Mouse (Mus musculus) adrenal gland, adult 18-20 months (tissue): ENCODE measurements around the gene Preb. TPM values are rescaled to one million over a fixed set of nuclear protein-coding genes. Genes with fewer than 3 reads are reported as not detected.

ENCODE experiments used
- DNase-seq, 2 experiments: peaks; one replicate each; pipeline ENCODE4 v3.0.0; 2021 to 2022; ENCODE audit warnings: low spot score in 2 of 2
- total RNA-seq, 2 experiments: library from RNA; stranded (reverse); gene quantifications; 1 replicate in 1 of 2; 2 replicates in 1 of 2; pipeline ENCODE4 v1.2.3; 2021

The Preb gene
- total RNA-seq, 2 experiments from 2014 or later: 146 to 149 TPM

DNA sequence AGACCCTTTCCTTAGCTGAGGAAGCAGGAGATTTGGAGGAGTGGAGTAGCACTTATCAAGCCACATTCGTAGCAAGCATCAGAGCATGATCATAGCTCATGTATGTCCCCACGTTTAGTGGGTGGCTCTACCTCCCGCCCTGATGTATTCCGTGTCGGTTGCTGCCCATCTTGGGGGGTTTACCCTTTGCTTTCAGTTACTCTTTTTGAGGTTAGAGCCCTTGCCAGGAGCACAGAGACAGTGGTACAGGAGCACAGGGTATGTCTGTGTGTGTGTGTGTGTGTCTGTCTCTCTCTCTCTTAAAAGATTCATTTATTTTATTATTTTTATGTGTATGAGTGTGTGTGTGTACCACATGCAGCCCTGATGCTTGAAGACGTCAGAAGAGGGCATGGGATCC lies 37.0 kb downstream of the Preb start:
- DNase-seq: no peak

DNA sequence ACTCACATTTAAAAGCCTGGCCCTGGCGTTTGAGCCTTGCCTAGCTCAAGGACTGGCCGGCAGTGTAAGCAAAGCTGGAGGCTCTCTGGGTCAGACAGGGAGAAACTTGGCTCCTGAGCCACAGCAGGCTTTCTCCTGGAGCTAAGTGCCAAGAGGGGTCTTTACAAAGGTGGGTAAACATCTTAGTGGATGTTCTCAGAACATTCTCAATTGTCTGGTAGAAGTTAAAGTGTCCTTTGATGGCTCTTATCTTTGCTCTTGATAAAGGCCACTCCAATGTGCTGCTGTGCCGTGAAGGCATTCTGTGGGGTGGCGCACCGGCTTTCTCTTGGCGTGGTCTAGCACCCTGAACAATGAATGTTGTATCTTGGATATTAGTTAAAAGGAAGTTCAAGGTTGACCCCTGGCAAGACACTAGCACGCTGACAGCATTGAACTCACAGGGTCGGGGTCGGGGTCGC lies 37.5 kb downstream of the Preb start:
- DNase-seq: no peak

DNA sequence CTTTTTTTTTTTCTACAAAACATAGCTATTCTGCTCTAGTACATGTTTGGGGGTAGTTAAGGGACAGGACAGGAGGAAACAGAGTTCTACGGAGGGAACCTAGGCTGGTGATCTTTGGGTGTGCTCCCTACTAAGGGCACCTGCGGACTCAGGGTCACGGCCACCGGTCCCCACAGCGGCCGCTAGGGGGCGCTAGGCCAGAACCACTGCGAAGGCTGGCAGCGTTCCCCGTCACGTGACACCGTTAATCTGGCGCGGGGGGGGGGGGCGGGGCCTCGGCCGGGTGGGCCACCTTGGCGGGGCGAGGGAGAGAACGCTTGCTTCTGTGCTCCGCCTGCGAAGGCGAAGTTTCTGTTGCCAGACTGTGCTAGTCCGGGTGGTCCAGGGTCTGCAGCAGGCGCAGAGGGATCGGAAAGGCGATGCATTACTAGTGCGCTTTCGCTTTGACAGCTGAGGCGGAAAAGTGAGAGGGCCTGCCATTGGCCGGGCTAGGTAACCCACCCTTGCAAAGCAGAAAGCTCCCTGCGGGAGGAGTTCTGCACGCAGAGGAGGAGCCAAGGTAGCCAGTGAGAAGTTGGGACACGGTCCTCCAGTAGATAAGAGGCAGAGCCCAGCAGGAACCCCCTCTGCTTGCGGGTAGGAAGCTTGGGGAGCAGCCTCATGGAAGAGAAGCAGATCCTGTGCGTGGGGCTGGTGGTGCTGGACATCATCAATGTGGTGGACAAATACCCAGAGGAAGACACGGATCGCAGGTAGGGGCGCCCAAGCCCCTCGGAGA lies 38.7 kb downstream of the Preb start, which contains the start of gene Khk:
Khk (plus strand) TSS at position 176 of the 778 bp plus-strand sequence.
- DNase-seq: peak; percentile 92 to 95

DNA sequence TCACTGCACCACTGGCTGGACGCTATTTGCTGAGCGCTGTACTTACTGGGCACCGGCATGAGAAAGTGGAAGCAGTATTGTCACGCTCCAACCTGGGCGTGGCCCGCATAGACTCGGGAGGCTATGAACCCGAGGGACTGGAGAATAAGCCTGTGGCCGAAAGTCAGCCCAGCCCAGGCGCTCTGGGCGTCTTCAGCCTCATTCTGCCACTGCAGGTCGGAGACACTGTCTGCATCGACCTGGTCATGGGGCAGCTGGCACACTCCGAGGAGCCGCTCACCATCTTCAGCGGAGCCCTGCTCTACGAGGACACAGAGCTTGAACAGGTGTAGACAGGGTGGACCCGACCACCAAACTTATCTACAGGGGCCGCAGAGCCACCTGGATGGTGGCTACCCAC lies 39.5 kb downstream of the Preb start:
- no peak for DNase-seq

DNA sequence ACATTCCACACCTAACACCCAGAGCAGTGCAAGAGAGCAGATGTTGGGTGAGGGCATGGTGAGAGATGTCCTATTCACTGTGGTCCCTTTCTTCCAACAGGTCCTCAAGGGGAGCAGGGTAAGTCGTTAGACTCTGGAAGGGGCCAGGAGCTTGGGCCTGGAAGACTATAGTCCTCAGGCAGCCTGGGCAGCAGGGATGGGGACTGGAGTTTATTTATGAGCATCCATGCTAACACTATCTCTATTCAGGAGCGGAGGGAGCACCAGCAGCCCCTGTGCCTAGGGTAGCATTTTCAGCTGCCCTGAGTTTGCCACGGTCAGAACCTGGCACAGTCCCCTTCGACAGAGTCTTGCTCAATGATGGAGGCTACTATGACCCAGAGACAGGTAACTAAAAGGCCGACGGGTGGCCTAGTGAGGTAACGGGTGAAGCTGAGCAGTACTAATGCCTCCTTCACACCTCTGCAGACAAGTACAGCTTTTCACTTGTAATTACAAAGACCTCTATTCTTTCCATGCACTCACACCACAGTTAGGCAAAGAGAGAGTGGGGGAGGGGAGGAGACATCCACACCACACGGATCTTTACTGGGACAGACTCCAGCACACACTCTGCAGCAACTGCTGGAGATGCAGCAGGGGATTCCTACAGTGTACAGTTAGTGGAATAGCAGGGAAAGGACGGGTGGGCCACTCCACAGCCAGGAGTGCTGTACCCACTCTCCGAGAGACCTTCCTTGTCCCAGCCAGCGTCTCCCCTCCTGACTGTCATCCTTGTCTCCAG lies 40.1 kb downstream of the Preb start:
- no peak for DNase-seq

DNA sequence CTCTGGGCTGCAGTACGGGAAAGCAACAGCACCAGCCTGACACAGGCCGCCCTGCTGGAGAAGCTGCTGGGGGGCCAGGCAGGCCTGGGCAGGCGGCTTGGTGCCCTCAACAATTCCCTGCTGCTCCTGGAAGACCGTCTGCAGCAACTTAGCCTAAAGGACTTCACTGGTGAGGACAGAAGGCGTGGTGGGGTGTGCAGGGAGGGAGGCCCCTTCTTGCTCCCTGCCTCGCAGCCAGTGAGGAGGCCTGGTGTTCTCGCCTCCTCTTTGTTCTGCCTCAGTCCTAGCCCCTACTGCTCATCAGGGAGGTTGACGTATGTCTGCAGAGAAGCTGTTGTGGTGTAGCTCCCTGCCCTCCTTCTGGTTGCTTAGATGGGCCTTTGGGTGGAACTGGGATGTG lies 41.5 kb downstream of the Preb start:
- DNase-seq: no peak

DNA sequence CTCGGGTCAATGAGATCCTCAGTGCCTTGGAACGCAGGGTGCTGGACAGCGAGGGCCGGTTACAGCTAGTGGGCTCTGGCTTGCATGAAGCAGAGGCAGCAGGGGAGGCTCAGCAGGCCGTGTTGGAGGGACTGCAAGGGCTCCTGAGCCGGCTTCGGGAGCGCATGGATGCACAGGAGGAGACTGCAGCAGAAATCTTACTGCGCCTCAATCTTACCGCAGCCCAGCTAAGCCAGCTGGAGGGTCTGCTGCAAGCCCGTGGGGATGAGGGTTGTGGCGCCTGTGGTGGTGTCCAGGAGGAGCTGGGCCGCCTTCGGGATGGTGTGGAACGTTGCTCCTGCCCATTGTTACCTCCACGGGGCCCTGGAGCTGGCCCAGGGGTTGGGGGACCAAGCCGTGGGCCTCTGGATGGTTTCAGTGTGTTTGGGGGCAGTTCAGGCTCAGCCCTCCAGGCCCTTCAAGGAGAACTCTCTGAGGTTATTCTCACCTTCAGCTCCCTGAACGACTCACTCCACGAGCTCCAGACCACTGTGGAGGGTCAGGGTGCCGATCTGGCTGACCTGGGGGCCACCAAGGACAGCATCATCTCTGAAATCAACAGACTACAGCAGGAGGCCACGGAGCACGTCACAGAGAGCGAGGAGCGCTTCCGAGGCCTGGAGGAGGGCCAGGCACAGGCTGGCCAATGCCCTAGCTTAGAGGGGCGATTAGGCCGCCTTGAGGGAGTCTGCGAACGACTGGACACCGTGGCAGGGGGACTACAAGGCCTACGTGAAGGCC lies 42.1 kb downstream of the Preb start:
- DNase-seq: no peak

DNA sequence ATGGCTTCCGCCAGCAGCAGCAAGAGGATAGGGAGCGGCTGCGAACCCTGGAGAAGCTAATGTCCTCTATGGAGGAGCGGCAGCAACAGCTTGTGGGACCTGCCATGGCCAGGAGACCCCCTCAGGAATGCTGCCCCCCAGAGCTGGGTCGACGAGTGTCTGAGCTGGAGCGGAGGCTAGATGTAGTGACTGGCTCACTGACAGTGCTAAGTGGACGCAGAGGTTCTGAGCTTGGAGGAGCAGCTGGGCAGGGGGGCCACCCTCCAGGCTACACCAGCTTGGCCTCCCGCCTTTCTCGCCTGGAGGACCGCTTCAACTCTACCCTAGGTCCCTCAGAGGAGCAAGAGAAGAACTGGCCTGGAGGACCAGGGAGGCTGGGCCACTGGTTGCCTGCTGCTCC lies 42.8 kb downstream of the Preb start:
- DNase-seq: no peak

DNA sequence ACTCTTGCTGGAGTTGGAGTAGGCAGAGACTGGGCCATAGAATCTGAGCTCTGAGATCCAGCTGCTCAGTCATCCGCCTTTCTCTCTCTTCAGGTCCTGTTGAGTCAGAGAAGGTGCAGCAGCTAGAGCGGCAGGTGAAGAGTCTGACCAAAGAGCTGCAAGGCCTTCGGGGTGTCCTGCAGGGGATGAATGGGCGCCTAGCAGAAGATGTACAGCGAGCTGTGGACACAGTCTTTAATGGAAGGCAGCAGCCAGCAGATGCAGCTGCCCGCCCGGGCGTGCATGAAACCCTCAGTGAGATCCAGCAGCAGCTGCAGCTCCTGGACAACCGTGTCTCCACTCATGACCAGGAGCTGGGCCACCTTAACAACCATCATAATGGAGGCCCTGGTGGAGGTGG lies 43.3 kb downstream of the Preb start:
- no peak for DNase-seq

DNA sequence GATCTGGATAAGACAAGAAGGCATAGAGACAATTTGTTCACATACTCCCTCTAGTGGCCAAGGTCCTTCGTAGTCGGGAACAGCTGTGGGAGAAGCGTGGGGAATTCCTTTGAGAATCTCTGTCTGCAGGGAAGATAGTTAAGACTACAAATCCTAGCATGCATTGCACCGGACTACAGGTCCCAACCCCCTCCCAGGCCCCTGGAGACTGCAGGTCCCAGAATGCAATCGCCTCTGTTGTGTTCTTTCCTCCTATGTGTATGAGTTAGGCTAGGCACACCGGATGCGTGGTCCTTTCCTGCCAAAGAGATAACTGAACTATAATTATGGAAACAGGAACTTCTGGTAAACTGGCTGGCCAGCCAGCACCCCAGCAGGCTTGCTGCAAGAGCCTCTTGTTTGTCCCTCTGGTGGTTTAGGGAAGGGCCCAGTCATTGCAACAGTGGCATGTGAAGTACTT lies 44.2 kb downstream of the Preb start:
- DNase-seq: peak; percentile 56 to 59

DNA sequence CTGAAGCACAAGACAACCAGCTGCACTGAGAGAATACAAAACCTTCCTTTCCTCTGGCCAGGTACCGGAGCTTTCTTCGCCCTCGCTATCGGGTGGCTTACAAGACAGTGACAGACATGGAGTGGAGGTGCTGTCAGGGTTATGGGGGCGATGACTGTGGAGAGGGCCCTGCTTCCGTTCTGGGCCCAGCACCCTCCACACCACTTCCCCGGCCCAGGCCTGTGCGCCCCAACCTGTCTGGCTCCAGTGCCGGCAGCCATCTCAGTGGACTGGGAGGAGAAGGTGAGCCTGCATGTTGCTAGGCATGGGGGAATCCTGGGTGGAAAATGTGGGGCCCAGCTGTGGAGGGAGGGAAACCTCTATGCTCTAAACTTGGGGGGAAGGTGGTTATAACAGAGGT lies 44.7 kb downstream of the Preb start:
- no peak for DNase-seq

DNA sequence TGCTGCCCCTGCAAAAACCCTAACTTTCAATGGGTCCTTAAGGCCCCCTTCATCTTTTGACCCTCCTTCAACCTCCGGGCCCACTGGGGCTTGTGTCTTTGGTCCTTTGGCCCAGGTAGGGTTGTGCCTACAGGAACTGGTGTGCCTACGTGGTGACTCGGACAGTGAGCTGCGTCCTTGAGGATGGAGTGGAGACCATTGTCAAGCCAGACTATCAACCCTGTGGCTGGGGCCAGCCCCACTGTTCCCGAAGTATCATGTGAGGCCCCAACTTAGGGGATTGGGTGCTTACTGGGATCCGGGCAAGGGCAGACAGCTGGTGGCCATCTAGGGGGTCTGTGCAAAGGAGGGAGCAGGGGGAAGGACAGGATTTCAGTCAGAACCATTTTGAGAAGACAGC lies 45.3 kb downstream of the Preb start:
- DNase-seq: no peak

DNA sequence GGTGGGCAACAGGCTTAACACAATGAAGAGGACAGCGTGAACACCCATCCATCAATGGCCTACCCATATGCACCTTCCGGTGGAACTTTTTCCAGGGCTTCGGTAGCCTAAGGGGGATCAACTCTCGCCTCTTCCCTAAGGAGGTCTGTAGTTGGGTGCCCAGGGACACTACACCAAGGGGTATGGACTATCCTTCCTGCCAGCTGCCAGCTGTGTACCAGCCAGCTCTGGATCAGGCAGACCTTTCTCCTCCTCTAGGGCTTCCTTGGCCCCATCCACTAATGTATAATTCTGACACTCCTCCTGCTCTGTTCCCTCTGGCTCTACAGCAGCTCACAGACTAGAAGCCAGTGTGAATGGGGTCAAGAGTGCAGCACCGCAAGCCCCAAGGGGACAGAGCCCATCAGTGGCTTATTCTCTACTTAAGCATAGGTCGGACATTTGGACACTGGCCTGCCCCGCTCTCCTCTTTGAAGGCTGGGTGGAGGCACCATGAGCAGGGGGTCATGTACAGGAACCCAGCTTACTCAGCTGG lies 46.0 kb downstream of the Preb start:
- no peak for DNase-seq

DNA sequence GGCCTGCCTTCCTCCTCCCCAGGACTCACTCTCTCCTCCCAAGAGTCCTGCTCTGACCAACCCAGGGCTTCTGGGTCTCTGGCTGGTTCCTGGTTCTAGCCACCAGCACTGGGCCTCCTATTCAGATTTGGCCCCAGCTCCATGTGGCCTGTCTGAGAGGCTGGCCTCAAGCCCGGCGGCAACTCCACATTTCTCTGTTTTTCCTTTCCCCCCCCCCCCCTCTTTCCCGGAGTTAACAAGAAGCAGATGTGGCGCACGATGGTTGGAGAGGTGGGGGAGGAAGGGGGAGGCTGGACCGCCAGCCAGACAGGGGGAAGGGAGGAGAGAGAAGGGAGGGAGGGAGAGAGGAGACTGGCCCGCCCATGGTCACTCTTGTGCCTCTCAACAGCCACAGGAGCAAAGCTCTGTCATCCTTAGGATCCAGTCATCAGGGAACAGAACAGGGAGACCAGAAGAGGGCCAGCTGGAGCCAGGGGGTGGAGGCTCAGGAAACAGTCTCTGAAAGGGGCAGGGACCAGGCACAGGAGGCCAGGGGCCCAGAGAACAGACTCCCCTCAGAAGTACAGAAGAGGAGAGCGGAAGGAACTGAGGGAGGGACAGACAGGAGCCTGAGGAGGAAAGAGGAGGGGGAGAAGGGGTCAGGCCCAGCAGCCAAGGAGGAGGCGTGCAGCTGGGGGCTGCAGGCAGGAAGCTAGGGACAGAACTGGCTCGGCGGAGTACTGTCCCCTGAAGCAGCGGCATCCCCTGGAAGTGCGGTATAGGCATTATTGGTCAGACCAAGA lies 46.9 kb downstream of the Preb start, which contains the start of gene Emilin1:
Emilin1 (plus strand) TSS at position 343 of the 782 bp plus-strand sequence.
- no peak for DNase-seq

DNA sequence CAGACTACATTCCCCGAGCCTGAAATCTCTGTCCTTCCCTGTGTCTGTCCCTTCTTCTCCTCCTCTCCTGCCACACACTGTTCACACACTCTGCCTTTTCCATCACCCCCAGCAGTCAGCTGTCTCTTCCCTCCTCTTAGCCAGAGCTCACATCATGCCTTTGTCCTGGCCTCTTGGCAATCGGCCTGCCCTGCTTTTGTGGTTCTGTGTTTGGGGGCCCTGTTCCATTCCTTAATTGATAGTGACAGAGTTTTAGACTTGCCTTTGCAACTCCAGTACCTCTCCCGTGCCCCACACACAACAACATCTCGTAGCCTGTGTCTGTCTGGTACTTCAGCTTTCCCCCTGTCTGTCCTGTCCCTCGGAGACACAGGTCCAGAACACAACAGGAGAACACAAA lies 48.0 kb downstream of the Preb start:
- DNase-seq: no peak

DNA sequence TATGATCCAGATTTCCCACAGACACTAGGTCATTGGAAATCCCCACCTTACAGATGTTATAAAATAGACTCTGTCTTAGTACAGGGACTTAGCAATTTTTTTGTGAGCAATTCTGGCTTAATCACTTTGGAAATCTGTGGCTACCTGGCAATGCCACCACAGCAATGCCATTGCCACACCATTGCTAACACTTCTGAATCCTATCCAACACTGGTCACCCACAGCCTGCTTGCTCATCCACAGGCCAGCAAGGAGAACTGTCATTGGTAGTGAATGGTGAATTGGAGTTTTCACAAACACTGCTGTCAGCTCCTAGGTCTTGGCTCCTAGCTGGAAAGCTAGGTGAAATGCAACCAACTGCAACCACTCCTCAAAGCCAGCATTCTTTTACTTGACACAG lies 49.7 kb downstream of the Preb start:
- no peak for DNase-seq

DNA sequence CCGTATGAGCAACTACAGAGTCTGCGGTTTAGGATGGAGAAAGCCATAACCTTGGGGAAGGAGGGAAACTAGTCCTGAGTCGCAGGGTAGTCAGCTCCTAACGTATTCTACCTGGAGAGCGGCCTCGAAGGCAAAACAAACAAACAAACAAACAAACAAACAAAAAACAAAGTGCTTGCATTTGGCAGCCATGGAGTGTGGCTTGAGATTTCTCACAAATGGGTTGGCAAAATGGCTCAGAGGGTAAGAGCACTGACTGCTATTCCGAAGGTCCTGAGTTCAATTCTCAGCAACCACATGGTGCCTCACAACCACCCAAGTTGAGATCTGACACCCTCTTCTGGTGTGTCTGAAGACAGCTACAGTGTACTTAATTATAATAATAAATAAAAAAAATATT lies 50.3 kb downstream of the Preb start:
- DNase-seq: no peak

DNA sequence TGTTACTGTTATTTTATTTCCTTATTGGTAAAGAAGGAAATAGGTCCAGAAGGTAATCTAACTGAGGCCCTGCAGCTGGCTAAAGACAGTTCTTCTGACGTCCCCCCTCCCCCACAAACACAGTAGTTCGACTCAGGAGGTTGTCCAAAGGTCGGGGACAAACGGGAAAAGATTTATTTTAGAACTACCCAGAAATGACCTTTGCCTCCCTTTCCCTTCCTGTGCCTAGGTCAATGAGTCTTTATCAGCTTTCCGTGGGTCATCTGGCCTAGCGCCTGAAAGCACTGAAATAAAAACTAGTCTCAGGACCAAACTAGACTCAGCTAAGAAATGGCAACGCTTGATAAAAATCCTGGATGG lies 50.9 kb downstream of the Preb start:
- DNase-seq: no peak

DNA sequence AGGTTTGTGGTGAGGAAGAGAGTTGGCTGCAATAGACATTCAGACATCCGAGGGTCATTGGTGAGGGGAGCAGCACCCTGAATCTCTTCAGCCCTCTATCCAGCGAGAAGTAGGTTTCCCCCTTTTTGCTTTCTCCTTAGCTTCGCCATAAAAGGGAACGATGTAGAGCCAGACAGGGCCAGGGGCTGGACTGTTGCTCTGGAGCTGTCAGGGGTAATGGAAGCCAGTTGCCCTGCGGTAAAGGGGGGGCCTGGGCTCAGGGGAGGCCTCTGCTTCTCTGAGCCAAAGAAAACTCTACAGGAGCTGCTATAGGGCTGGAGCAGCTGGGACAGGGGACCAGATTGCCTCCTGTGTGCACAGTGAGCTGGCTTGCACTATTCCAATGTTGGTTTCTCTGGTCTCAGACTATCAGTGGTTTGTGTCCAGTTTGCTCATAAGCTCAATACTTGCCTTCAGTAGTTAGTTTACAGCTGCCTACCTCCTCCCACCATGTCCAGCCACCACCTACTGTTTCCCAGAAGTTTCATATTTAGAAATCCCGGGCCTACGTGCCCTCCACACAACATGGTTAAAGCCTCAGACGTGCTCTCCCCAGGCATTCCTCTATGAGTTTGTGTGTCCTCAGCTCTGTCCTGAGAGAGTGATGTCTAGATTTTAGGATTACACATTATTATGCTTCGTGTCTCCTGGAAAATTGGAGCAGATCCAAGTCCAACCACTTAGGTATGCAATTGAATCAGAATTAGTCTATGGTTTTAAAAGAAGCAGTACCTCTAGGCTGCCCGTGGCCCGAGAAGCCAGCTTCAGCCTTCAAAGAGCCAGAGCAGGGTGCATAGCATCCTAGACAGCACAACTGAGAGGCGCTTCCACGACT lies 51.5 kb downstream of the Preb start:
- DNase-seq: no peak
